Mouse (Mus musculus) embryonic fibroblast, embryonic 13.5 days (primary cell): Measurements from ENCODE around the gene Ckap2l.

ENCODE experiments used
- CTCF ChIP-seq: IDR thresholded peaks from 2 replicates; pipeline ENCODE4 v1.5.1; 2011; ENCODE audit warnings: mild to moderate bottlenecking, control low read depth, low read length, moderate library complexity, borderline replicate concordance; ENCODE audit not compliant: insufficient read depth
- POLR2A ChIP-seq: IDR thresholded peaks from 2 replicates; pipeline ENCODE4 v1.6.1; 2011; ENCODE audit warnings: low read depth, mild to moderate bottlenecking, control low read depth, low read length, moderate library complexity

- no peak for TF ChIP-seq POLR2A
- TF ChIP-seq CTCF = no peak
Measured at GRCm38 (mm10) chr2:129249321-129249720, 47.7 kb downstream of the Ckap2l start.
